Mouse (Mus musculus): ENCODE data around the gene Rgl2. TPM values are rescaled to one million over a fixed set of nuclear protein-coding genes. Genes with fewer than 3 reads are reported as not detected.

Rgl2 gene
- total RNA-seq, 4 experiments from 2014 or later, result 42.1 to 76.2 (median 60.1) TPM

GRCm38 (mm10) chr17:33924577-33925283 lies 4.6 kb upstream of the Rgl2 start:
- DNase-seq, result no peak

DNA sequence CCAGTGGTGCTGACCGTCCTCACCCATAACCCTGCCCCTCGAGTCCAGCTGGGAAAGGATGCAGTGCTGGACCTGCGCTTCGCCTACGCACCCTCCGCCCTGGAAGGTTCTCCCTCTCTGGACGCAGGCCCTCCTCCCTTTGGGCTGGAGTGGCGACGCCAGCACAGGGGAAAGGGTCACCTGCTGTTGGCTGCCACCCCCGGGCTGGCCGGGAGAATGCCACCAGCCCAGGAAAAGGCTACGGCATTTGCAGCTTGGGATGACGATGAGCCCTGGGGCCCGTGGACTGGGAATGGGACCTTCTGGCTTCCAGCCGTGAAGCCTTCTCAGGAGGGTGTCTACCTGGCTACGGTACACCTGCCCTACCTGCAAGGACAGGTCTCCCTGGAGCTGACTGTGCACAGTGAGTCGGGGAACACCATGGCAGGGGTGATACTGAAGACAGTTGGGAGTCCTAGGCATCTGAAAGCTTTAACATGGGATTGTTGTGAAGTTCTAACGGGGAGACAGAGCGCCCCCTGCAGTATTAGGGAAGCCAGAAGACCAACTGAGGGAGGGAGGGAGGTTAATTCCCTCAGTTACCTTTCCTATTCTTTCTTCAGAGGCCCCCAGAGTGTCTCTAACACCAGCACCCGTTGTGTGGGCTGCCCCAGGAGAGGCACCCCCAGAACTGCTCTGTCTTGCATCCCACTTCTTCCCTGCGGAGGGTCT lies 3.8 kb upstream of the Rgl2 start:
- DNase-seq, result no peak

GRCm38 (mm10) chr17:33926207-33926932 lies 3.0 kb upstream of the Rgl2 start:
- no peak for DNase-seq

- DNase-seq, result no peak
These were observed 944 bp upstream of the Rgl2 start for GRCm38 (mm10) chr17:33928251-33928947.

GRCm38 (mm10) chr17:33930280-33931158 lies 1.2 kb downstream of the Rgl2 start:
- DNase-seq, result peak; percentile 72

GRCm38 (mm10) chr17:33931159-33931866 lies 2.0 kb downstream of the Rgl2 start:
- DNase-seq, result no peak

DNA sequence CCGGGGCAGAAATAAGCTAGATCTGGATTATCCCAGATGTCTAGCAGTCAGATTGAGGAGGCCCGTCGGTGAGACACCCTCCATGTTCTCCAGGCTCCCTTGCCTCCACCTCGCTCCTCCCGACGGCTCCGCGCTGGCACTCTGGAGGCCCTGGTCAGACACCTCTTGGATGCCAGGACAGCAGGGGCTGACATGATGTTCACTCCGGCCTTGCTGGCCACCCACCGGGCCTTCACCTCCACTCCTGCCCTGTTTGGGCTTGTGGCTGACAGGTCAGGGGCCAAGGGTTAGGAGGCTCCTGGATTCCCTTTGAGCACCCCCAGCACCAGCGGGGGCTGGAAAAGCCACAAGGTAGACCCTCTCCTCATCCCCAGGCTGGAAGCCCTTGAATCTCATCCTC lies 2.6 kb downstream of the Rgl2 start:
- no peak for DNase-seq

GRCm38 (mm10) chr17:33932448-33932847 lies 3.1 kb downstream of the Rgl2 start:
- DNase-seq, result no peak

GRCm38 (mm10) chr17:33932970-33933369 lies 3.6 kb downstream of the Rgl2 start:
- DNase-seq, result no peak

DNA sequence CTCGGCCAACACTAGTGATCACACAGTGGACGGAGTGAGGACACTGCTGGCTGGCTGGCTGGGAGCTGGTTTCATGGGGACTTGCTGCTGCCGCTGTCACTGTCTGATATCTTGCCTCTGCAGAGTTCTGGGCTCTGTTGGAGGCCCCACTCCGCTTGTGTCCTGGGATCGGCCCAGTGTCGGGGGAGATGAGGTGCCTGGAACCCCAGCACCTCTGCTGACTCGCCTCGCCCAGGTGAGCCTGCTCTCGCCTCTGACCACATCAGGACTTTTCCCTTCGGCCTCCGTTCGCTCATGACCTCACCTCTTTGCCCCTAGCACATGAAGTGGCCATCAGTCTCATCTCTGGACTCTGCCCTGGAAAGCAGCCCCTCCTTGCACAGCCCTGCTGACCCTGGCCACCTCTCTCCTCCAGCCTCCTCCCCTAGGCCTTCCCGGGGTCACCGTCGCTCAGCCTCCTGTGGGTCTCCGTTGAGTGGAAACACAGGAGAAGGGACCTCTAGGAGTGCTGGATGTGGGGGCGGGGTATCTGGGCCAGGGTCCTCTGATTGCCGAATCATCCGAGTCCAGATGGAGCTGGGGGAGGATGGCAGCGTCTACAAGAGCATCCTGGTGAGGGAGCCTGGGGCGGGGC lies 6.2 kb downstream of the Rgl2 start:
- no peak for DNase-seq

- no peak for DNase-seq
These were observed 7.7 kb downstream of the Rgl2 start for GRCm38 (mm10) chr17:33936993-33937392.

DNA sequence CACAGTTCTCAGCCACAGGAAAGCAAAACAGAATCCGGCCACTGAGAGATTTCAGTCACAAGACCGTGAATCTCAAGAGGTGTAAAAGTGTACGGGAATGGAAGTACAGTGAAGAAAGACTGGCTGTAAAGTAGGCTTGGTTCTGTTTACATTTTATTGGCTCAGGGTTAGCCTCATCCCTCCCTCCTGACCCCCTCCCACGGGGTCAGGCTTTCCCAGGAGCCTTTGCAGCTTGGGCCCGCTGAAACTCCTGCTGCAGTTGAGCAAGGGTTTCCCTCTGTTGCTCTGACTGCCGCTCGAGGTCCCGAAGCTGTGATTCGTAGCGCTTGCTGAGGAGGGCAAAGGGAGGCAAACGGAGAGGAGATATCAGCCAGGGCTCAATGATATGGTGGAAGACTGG lies 9.4 kb downstream of the Rgl2 start:
- DNase-seq, result no peak

- no peak for DNase-seq
These were observed 11.0 kb downstream of the Rgl2 start, which contains the start of the genes Pfdn6 and Wdr46 for GRCm38 (mm10) chr17:33940206-33940805. TSS of gene Pfdn6 (minus strand) at chr17:33940343. TSS of gene Wdr46 (plus strand) at chr17:33940660.

GRCm38 (mm10) chr17:33940981-33941380 lies 11.6 kb downstream of the Rgl2 start:
- no peak for DNase-seq

- no peak for DNase-seq
These were observed 12.0 kb downstream of the Rgl2 start for GRCm38 (mm10) chr17:33941381-33941780.

DNA sequence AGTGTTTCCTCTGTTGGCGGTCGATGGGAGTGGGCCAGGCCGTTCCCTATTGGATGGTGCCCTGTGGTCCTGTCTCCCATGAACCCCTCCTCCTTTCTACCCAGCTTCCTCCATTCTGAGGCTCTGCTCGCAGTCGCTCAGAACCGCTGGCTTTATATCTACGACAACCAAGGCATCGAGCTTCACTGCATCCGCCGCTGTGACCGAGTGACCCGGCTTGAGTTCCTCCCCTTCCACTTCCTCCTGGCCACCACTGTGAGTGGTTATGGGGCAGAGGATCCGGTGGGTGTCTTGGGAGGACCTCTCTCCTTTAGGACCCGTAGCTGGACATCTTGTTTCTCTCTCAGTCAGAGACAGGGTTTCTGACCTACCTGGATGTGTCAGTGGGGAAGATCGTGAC lies 14.1 kb downstream of the Rgl2 start:
- no peak for DNase-seq

- no peak for DNase-seq
These were observed 18.2 kb downstream of the Rgl2 start for GRCm38 (mm10) chr17:33947430-33948089.

GRCm38 (mm10) chr17:33948090-33948904 lies 19.0 kb downstream of the Rgl2 start:
- DNase-seq, result no peak

Measured in adrenal gland, adult 8-10 months (tissue).